Mouse (Mus musculus) gastrocnemius, adult 18-20 months (tissue): ENCODE measurements at regions not wholly inside any gene's neighbourhood (a gene's known extent, or its start where the extent isn't known, plus 50 kb on each side); places are given as distances from the start of the nearest gene placed in this dataset.

ENCODE experiments used
- DNase-seq: peaks from one replicate; pipeline ENCODE4 v3.0.0; 2021; ENCODE audit warnings: low spot score

DNA sequence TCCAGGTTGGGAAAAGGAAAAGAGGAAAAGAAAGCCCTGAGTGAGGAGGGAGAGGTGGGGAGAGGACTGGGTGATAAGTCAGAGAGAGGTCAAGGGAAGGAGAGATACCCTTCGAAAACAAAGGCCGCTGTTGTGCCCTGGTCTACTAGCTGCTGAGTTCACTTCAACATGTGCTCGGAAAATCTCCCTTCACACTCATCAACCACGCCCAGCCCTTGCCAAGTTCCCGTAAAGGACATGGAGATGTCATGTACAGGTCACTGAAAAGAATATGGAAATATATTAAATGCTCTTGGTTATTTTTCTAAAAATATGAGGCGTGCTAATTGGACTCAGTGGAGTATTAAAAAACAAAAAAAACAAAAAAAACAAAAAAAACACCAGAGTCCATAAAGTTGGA lies 359.5 kb upstream of the Actbl2 start:
- DNase-seq: no peak

DNA sequence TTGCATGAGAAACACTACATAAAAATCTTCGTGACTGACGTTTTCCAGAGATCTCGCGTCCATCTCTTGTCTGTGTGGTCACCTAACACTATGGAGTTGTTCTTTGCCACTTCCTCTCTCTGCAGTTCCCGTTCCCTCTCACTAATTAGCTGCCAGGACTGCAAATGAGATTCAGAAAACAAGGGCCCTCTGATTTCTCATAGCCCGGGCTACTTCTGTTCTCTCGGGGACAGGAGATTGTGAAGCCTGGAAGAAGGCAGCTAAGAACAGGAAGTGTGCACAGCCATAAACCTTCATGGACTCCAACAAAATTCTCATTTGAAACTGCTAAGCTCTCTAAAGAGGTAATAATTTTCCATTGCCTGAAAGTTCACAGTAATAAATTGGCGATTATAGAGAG lies 358.9 kb upstream of the Actbl2 start:
- no peak for DNase-seq

GRCm38 (mm10) chr13:110897621-110898020 lies 357.2 kb upstream of the Actbl2 start:
- DNase-seq: no peak

GRCm38 (mm10) chr13:110902994-110903644 lies 351.7 kb upstream of the Actbl2 start:
- peak; percentile 83 for DNase-seq

DNA sequence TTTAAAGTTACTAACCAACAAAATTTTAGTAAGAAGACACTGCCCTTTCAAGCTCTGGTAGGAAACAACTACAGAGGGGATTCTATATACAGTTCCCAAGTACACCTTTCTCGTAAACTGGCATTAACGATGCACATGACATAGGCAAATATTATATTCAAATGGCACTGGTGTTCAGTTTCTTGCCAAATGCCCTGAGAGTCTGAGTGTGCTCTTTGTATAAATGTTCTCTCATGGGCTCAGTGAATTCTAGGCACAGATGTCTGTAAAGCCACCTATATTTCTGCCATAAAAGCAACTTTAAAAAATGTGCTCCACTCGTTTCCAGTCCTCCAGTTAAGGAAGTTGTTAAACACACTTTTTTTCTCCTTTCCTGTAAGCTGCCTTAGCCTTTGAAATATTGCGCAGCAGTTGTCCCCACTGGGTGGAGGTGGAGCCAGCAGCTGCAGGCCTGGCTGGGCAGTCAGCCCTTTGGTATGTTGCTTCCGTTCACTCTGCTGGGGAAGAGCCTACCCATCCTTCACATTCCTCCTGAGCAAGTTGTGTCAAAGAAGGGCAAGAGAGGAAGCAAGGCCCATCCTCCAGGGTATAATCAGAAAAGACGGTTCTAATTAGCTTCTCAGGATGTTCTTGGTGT lies 347.4 kb upstream of the Actbl2 start:
- peak; percentile 53 for DNase-seq

DNA sequence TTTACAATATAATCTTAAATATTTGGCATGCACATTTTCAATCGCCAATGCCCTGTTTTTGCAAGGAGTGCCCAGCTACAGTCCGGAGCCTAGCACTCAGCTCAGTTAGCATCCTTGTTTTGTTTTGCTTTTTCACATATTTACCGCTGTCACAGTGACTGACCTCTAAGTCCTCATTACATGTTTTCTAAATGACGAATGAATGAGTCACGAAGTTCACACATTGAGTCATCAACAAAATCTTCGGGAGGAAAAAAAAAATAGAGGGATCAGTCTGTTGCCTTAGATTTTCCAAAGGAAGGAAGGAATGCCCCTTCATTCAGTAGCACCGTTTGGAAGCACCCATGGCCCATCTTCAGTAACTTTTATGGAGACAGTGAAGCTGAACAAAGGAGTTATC lies 342.9 kb upstream of the Actbl2 start:
- DNase-seq: no peak

GRCm38 (mm10) chr13:110913177-110913576 lies 341.6 kb upstream of the Actbl2 start:
- DNase-seq: no peak

GRCm38 (mm10) chr13:110913687-110914086 lies 341.1 kb upstream of the Actbl2 start:
- DNase-seq: no peak

DNA sequence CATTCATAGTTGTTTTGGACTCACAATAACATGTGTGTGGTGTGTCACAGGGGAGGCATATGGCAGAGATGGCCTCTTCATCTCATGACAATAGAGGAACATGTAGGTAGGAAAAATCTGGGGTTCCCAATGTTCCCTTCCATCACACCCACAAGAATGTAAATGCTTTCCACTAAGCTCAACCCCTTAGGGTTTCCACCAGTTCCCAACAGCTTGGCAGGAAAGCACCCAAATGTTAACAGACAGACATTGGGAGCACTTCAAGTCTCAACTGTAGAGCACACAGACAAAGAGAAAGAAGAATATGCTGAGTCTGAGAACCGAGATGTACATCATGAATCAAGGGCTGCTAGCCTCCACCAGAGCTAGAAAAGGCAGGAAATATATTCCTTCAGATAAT lies 339.7 kb upstream of the Actbl2 start:
- DNase-seq: no peak

GRCm38 (mm10) chr13:110923936-110924335 lies 330.9 kb upstream of the Actbl2 start:
- DNase-seq: no peak

GRCm38 (mm10) chr13:110924897-110925296 lies 329.9 kb upstream of the Actbl2 start:
- no peak for DNase-seq

DNA sequence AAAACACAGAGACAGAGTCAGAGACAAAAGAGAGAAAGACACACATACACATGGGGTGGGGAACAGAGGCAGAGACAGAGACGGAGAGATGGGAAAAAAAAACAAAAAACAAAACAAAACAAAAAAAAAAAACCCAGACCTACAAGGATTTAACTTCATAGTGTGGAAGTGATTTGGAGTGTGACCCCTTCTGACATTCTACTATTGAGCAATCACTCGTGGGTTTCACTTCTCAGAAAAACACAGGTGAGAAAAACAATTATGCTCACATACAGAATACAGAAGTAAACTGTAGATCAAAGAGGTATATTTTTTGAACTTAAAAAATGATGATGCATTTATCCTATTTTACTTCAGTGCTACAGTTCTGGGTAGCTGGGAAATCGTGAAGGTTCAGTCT lies 326.7 kb upstream of the Actbl2 start:
- no peak for DNase-seq

GRCm38 (mm10) chr13:110928894-110929293 lies 325.9 kb upstream of the Actbl2 start:
- DNase-seq: no peak

DNA sequence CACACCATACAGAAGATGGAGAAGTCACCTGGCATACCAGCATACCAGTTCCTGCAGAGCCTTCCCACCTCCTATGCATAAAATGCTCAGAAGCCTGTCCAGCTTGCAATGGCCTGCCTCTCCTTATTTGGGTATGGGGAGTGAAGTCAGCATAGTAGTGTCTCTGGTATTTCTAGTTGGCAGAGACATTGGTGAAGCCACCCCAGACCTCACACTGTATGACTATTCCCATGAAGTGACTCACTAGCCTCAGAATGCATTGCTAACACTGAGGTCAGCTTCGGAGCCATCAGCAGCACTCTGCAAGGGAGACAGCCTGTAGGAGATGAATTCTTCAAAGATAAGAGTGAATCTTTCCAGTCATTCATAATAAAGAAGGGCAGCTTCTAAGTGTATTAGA lies 325.2 kb upstream of the Actbl2 start:
- DNase-seq: peak; percentile 18

- peak; percentile 50 for DNase-seq
These were observed 313.2 kb upstream of the Actbl2 start for GRCm38 (mm10) chr13:110941587-110941986.

- no peak for DNase-seq
These were observed 311.7 kb upstream of the Actbl2 start for GRCm38 (mm10) chr13:110942986-110943644.

DNA sequence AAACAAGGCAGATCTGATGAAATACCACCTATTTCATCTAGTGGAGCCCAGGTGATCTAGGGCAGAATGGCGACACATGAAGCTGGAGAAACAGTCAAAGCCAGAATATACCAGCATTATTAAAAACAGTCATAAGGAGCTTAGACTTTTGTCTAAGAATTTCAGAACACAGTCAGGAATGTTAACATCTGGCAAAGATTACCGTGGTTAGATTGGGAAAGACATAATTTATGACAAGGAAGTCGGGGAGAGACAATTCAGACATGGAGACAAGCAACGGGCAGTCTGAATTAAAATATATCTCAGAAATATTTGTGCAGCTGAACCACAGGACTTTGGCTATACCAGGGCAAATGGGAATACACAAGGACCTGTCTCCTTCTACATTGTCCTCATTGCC lies 310.8 kb upstream of the Actbl2 start:
- DNase-seq: no peak

- no peak for DNase-seq
These were observed 310.1 kb upstream of the Actbl2 start for GRCm38 (mm10) chr13:110944683-110945082.

DNA sequence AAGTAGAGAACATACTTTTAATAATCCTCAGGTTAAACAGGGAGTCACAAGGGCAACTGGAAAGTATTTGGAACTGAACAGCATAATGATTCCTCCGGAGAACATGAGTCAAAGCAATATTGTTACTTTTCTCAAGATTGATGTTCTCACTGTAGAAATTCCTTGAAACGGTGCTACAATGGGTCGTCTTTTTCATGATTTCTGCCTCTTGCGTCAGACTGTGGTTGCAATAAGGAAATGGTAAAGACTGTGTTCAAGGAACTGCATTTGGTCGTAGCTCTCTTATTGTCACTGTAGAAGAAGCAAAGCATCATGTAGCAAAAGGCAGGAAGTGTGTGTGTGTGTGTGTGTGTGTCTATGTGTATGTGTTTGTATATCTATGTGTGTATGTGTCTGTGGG lies 294.6 kb upstream of the Actbl2 start:
- no peak for DNase-seq

GRCm38 (mm10) chr13:110967109-110967508 lies 287.7 kb upstream of the Actbl2 start:
- peak; percentile 9 for DNase-seq

DNA sequence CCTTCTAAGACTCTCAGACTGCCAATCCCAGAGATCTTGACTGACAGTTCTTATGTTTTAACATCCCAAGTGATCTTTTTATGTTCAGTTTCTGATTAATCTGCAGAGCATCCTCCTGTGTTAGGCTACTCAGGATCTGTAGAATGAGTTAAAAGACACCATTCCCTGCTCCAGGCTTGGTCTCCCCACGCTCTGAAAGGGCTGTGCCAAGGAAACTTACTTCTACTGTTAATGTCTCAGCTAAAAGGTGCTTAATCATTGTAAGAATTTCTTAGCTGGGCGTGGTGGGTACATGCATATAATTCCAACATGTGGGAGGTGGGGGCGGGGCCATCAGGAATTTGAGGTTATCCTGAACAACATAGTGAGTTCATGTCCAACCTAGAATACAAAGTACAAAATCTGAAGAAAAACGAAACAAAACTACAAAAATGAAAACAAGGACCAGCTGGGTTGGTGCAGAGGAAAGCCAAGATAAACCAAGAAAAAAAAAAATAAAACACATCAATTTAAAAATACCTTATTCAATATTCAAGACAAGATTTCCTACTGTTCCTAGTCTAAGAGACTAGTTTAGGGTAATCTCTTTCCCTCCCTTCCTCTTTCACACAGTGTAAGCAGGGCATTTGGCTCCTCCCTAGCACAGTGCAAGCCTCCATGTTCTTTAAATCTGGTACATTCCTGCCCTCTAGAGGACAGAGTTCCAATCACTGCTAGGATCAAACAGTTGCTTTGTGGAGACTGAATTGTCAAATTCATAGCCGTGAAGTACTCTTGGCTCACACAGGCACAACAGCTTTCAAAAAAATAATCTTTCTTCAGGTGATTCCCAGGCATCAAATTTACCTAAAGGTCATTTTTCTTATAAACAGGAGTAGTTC lies 286.9 kb upstream of the Actbl2 start:
- peak; percentile 85 for DNase-seq

DNA sequence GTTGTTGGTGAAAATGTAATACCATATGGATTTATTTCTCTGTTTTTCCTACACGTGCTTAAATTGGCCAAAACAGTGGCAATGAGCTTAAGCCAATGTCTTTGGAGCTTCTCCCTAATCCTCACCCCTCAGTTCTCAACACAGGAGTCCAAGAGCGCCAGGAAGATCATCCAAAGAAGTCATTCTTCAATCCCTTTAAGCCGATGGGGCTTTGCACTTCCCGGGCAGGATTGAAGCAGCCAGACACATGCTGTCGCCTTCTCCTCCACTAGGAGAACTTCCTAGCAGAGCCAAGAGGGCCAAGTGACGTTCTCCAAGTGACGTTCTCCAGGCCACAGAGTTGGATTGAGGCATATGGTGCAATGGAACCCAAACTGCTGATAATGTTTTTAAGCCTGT lies 286.3 kb upstream of the Actbl2 start:
- DNase-seq: peak; percentile 19
